Mouse (Mus musculus): ENCODE measurements around the gene Rex2. TPM values are rescaled to one million over a fixed set of nuclear protein-coding genes. Genes with fewer than 3 reads are reported as not detected.
"Not testable (repeated sequence)": the region's sequence is repeated elsewhere in the genome, so short reads cannot be mapped to it uniquely, and the experiment has no call there.

Gene Rex2
- polyA plus RNA-seq, 1 experiment from 2014 or later, result not detected

GRCm38 (mm10) chr4:147101666-147102626 is 80.3 kb downstream of the Rex2 start:
- peak; percentile 43; the same call in 1 of the 2 replicates for ATAC-seq
- not testable (repeated sequence) for H3K27ac ChIP-seq (ENCODE audit: low read depth, low read length); H3K9ac ChIP-seq (ENCODE audit: low read depth, low read length); H3K9me3 ChIP-seq (ENCODE audit: control insufficient read depth); H3K27me3 ChIP-seq (replicated peaks; ENCODE audit: control insufficient read depth, insufficient read depth, low read length); H3K4me1 ChIP-seq (replicated peaks; ENCODE audit: control insufficient read depth, insufficient read depth, low read length); H3K36me3 ChIP-seq (ENCODE audit: control insufficient read depth, insufficient read depth)
- Histone ChIP-seq H3K4me3 (ENCODE audit: low read depth, low read length) (peak overlapping the region; percentile 41), H3K4me2 (replicated peaks; ENCODE audit: low read depth) (peak overlapping the region; percentile 76)
- 1% methylated on average over 60 of the region's 109 CpGs for WGBS

GRCm38 (mm10) chr4:147103814-147104213 is 82.2 kb downstream of the Rex2 start:
- not testable (repeated sequence) for H3K9me3 ChIP-seq (ENCODE audit: control insufficient read depth); H3K27me3 ChIP-seq (replicated peaks; ENCODE audit: control insufficient read depth, insufficient read depth, low read length); H3K9ac ChIP-seq (ENCODE audit: low read depth, low read length); H3K4me3 ChIP-seq (ENCODE audit: low read depth, low read length); H3K36me3 ChIP-seq (ENCODE audit: control insufficient read depth, insufficient read depth); H3K4me1 ChIP-seq (replicated peaks; ENCODE audit: control insufficient read depth, insufficient read depth, low read length); H3K27ac ChIP-seq (ENCODE audit: low read depth, low read length); ATAC-seq; H3K4me2 ChIP-seq (replicated peaks; ENCODE audit: low read depth)
- WGBS, result 50% methylated on average over 4 of the region's 4 CpGs
- TF ChIP-seq CTCF (IDR thresholded peaks at IDR 0.05; ENCODE audit: low read depth), result peak; percentile 39

Other genes starting within 250 kb of the Rex2 start
- not detected in 2 replicates for gene Gm21411, start 112.3 kb upstream of the Rex2 start, polyA plus RNA-seq (2015; fragmentation: Nextera tagmentation; extraction: Ambion mirVana)
- gene Zfp989, start 49.9 kb upstream of the Rex2 start, polyA plus RNA-seq (2015; fragmentation: Nextera tagmentation; extraction: Ambion mirVana), result not detected in 2 replicates
- gene Zfp991, start 110.2 kb downstream of the Rex2 start, polyA plus RNA-seq (2015; fragmentation: Nextera tagmentation; extraction: Ambion mirVana), result 9.1 and 9.9 TPM in 2 replicates

Data from intestine, postnatal 0 days (tissue).